Mouse (Mus musculus): Measurements from ENCODE around the gene Chd3. TPM values are rescaled to one million over a fixed set of nuclear protein-coding genes. Genes with fewer than 3 reads are reported as not detected.

Chd3 gene
- polyA plus RNA-seq, 1 experiment from 2014 or later, result 56.9 TPM

DNA sequence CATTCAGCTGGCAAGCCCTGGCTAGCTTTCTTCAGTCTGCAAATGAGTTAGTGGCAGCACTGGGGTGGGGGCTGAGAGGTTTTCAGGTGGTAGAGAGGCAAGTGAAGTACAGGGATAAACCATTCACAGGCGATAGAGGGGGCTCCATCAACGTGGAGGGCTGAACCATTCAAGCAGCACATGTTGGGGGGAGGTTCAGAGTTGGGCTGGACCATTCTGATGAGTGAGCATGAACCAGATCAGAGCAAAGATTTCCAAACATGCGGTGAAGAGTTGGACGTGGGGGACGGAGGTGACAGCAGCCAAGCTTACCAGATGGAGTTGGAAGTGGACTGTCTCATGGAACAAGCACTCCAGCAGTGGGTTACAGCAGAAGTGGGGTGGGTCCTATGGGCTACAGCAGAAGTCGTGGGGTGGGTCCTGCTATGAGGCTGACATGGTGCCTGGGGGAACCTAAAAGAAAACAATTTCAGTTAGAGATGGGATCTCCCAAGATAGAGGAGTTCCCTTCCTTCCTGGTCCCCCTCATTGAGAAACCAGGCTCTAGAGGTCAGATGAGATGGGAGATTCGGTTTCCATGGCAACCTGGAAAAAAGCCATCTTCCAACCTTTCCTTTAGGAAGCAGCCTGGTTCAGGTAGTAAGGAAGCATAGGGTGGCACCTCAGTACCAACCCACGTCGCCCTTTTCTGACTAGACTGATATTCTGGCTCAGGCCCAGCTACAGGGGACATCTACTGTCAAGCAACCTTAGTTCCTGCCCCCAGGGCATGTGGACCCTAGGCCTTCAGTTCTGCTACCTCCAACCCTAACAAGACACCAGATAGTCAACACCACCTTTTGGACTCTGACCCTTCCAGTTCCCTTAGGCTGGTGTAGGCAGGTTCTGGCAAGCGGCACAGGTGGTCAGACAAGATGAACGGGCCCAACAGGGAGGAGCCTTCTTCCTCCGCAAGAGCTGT is 44.3 kb upstream of the Chd3 start, which contains the start of gene Kdm6b:
Gene Kdm6b (minus strand): TSS at position 455 of the 961 bp plus-strand sequence.
- Histone ChIP-seq H3K4me3 (ENCODE audit: low read length) (peak within 1 kb of the TSS; percentile 66), H3K4me1 (replicated peaks; ENCODE audit: control insufficient read depth, insufficient read depth, low read length) (peaks cover 46% of the 10 kb centered on the region), H3K27me3 (ENCODE audit: control insufficient read depth, insufficient read depth, low read depth, low read length) (no peaks in the 10 kb centered on the region), H3K9ac (ENCODE audit: low read length) (peak within 1 kb of the TSS; percentile 83), H3K9me3 (ENCODE audit: control insufficient read depth, low read length) (no peaks in the 10 kb centered on the region), H3K36me3 (ENCODE audit: control insufficient read depth, insufficient read depth, low read length) (peaks cover 5% of the 10 kb centered on the region), H3K27ac (ENCODE audit: low read length) (peak within 1 kb of the TSS; percentile 99; the same call in 1 of the 2 replicates), H3K4me2 (ENCODE audit: low read depth, low read length) (peak within 1 kb of the TSS; percentile 96)
- 30% methylated on average over 12 of the region's 12 CpGs for WGBS
- no peak for ATAC-seq (ENCODE audit: low read depth)

DNA sequence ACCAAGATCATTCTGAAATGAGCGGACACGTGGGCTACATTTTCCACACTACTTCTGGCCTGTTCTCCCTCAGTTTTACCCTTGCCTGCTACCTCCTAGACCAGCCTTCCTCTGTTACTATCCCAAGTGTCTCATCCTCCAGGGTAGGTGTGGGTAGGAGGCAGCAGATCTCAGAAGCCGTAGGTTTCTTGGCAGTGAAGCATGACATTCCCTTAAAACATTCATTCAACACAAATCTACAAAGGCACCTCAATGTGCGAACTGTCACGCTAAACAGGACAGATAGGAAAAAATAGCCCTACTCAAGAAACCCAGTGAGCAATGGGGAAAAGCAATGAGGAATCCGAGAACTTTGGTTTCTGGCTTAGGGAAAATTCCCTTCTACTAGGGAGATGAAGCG is 43.3 kb upstream of the Chd3 start:
- no peak overlapping the region for H3K27ac ChIP-seq (ENCODE audit: low read length)
- no peaks in the 10 kb centered on the region for H3K27me3 ChIP-seq (ENCODE audit: control insufficient read depth, insufficient read depth, low read depth, low read length)
- 0 out of 2 replicates have a peak overlapping the region, but pooled peaks have one; percentile 33 for H3K9ac ChIP-seq (ENCODE audit: low read length)
- no peak overlapping the region for H3K4me3 ChIP-seq (ENCODE audit: low read length)
- ATAC-seq (ENCODE audit: low read depth), result no peak
- H3K9me3 ChIP-seq (ENCODE audit: control insufficient read depth, low read length), result no peaks in the 10 kb centered on the region
- H3K4me2 ChIP-seq (ENCODE audit: low read depth, low read length), result 0 out of 2 replicates have a peak overlapping the region, but pooled peaks have one; percentile 14
- peaks cover 8% of the 10 kb centered on the region for H3K36me3 ChIP-seq (ENCODE audit: control insufficient read depth, insufficient read depth, low read length)
- H3K4me1 ChIP-seq (replicated peaks; ENCODE audit: control insufficient read depth, insufficient read depth, low read length), result peaks cover 53% of the 10 kb centered on the region
- 64% methylated on average over 7 of the region's 7 CpGs for WGBS

DNA sequence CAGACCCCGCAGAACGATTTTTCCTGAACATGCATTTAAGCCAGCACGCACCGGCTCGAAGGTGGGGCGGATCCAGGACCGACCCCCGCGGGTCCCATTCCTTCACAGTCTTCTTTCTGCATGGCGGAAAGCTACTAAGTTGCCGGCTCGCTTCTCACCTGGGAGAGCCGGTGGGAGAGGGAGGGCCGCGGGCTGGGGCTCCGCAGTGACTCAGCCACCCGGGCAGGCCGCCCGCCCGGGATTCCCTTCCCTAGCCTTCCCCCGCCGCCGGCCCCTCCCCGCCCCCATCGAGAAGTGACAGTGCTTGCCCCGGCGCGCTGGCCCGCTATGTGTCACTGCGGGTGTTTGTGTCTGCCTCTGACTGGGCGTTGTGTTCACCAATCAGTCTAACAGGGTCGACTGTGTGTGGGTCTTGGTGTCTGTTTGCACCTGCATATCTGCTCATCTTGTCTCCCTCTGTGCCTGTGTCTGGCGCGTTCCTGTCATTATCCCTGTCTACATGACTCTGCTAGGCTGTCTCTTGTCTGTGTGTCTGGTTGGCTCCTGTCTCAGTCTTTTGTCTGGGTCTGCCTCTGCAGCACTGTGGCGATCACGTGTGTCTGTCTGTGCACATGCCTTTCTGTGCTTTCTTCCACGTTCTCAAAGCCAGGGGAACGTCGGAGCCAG is 42.5 kb upstream of the Chd3 start:
- peaks cover 46% of the 10 kb centered on the region for H3K4me1 ChIP-seq (replicated peaks; ENCODE audit: control insufficient read depth, insufficient read depth, low read length)

DNA sequence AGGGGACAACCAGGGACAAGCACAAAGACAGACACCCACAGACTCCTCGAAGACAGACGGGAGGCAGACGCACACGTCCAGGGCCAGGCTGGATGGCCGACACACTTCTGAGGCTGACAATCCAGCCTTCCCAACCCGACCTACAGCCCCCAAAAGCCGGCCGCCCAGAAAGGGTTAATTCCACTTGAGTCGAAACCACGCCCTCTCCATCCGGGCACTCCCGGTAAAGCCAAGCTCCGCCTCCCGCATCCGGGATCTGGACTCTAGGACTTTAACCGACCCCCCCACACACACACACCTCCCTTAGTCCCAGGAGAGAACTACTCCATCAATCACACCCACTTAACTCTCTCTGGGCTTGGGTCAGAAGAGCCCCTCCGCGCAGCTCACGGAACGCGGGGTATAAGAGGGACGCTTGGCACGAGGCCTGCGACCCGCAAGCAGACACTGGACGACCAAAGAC is 41.9 kb upstream of the Chd3 start:
- Histone ChIP-seq H3K27me3 (ENCODE audit: control insufficient read depth, insufficient read depth, low read depth, low read length) (no peaks in the 10 kb centered on the region), H3K4me1 (replicated peaks; ENCODE audit: control insufficient read depth, insufficient read depth, low read length) (peaks cover 44% of the 10 kb centered on the region), H3K4me3 (ENCODE audit: low read length) (peak overlapping the region; percentile 77), H3K9ac (ENCODE audit: low read length) (peak overlapping the region; percentile 93), H3K9me3 (ENCODE audit: control insufficient read depth, low read length) (no peaks in the 10 kb centered on the region), H3K36me3 (ENCODE audit: control insufficient read depth, insufficient read depth, low read length) (peaks cover 22% of the 10 kb centered on the region), H3K4me2 (ENCODE audit: low read depth, low read length) (peak overlapping the region; percentile 91), H3K27ac (ENCODE audit: low read length) (peak overlapping the region; percentile 96)
- peak; percentile 56 for ATAC-seq (ENCODE audit: low read depth)
- under 1% methylated on average over 26 of the region's 26 CpGs for WGBS

More for the DNA sequence above, 42.5 kb upstream of the Chd3 start:
- 2% methylated on average over 39 of the region's 39 CpGs for WGBS
- Histone ChIP-seq H3K9ac (ENCODE audit: low read length) (peak overlapping the region; percentile 93), H3K4me2 (ENCODE audit: low read depth, low read length) (peak overlapping the region; percentile 91), H3K27me3 (ENCODE audit: control insufficient read depth, insufficient read depth, low read depth, low read length) (no peaks in the 10 kb centered on the region), H3K27ac (ENCODE audit: low read length) (peak overlapping the region; percentile 96), H3K36me3 (ENCODE audit: control insufficient read depth, insufficient read depth, low read length) (peaks cover 17% of the 10 kb centered on the region), H3K4me3 (ENCODE audit: low read length) (peak overlapping the region; percentile 77), H3K9me3 (ENCODE audit: control insufficient read depth, low read length) (no peaks in the 10 kb centered on the region)
- peak; percentile 6 for ATAC-seq (ENCODE audit: low read depth)

DNA sequence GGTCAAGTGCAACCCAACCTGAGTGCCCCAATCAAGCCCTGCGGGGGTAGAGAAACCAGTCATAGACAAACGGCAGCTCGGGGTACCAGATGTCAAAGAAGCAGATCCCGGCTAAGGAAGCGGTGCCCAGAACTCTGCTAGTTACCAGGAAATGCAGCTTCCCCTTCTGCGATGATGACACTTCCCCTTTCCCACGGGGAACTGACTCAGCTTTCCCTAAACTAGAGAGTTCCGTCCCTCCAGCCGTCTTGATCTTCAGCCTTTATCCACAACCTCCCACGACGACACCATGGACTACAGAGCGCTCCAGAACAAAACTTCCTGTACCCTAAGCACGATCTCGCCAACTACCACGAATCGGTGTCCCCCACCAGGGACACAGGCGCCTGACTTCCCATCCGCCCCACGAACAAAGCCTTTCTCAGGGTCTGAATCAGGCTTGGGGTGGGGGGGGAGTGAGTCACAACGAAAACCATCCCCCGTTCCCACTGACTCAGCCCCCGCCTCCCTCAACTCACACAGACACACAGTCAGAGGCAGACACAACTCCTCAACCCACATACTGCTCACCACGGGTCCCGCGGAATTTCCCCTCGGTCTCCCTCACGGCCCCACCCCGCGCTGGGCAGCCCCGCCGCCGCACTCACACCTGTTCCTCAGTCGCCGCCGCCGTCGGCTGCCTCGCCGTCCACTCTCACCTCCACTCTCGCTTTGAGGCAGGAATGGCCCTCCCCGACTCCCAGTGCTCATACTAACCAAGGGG is 41.3 kb upstream of the Chd3 start:
- peak; percentile 12 for ATAC-seq (ENCODE audit: low read depth)
- peak overlapping the region; percentile 77 for H3K4me3 ChIP-seq (ENCODE audit: low read length)
- peaks cover 28% of the 10 kb centered on the region for H3K36me3 ChIP-seq (ENCODE audit: control insufficient read depth, insufficient read depth, low read length)
- H3K4me2 ChIP-seq (ENCODE audit: low read depth, low read length), result peak overlapping the region; percentile 91
- H3K27me3 ChIP-seq (ENCODE audit: control insufficient read depth, insufficient read depth, low read depth, low read length), result no peaks in the 10 kb centered on the region
- WGBS, result under 1% methylated on average over 41 of the region's 41 CpGs
- peaks cover 44% of the 10 kb centered on the region for H3K4me1 ChIP-seq (replicated peaks; ENCODE audit: control insufficient read depth, insufficient read depth, low read length)
- H3K9ac ChIP-seq (ENCODE audit: low read length), result peak overlapping the region; percentile 93
- peak overlapping the region; percentile 96 for H3K27ac ChIP-seq (ENCODE audit: low read length)
- H3K9me3 ChIP-seq (ENCODE audit: control insufficient read depth, low read length), result no peaks in the 10 kb centered on the region

DNA sequence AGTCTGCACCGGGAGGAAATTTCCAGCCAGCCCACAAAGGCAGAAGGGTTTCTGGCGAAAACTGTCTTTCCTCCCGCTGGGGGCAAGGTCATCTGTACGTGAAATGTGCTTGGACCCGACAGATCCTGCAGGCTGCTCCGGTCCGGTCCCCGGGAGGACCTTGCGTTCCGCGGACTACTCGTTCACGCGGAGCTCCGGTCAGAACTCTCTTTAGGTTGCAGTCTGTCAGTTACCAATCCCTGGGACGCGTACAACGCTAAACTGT is 40.8 kb upstream of the Chd3 start:
- Histone ChIP-seq H3K4me3 (ENCODE audit: low read length) (peak overlapping the region; percentile 77), H3K4me2 (ENCODE audit: low read depth, low read length) (peak overlapping the region; percentile 91), H3K9me3 (ENCODE audit: control insufficient read depth, low read length) (no peaks in the 10 kb centered on the region), H3K27me3 (ENCODE audit: control insufficient read depth, insufficient read depth, low read depth, low read length) (no peaks in the 10 kb centered on the region), H3K4me1 (replicated peaks; ENCODE audit: control insufficient read depth, insufficient read depth, low read length) (peaks cover 41% of the 10 kb centered on the region), H3K27ac (ENCODE audit: low read length) (peak overlapping the region; percentile 96), H3K9ac (ENCODE audit: low read length) (peak overlapping the region; percentile 93), H3K36me3 (ENCODE audit: control insufficient read depth, insufficient read depth, low read length) (peaks cover 31% of the 10 kb centered on the region)
- WGBS, result under 1% methylated on average over 18 of the region's 18 CpGs
- no peak for ATAC-seq (ENCODE audit: low read depth)

DNA sequence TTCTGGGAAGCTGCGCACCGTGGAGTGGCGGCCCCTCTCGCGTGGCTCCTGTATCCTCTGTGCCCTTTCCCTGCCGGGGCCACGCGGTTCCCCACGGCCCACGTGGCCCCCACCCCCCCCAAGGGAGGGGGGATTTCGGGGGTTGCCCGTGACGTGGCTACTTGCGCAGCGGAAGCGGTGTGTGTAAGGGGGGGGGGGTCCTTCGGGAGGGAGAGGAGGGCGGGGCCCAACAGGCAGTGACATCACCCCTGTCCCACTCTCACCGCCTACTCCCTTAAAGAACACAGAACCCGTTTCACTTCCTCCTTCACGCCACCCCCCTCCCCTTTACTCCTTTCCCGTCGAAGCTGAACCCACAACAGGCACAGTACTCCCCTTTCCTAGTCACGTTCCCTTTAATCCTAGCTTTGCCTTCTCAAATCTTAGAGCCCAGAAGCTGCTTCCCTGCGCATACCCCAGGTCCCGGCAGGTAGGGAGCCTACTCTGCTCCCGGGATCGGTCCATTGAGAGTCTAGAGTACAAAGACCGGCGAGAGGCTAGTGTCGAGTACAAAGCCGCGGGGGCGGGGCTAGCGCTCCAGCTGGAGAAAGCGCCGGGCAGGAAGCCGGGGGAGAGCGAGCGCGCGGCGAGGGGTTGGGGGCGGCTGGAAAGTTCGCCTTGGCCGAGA is 40.3 kb upstream of the Chd3 start:
- H3K4me2 ChIP-seq (ENCODE audit: low read depth, low read length), result peak overlapping the region; percentile 91
- under 1% methylated on average over 36 of the region's 46 CpGs for WGBS
- no peaks in the 10 kb centered on the region for H3K9me3 ChIP-seq (ENCODE audit: control insufficient read depth, low read length)
- peak overlapping the region; percentile 93 for H3K9ac ChIP-seq (ENCODE audit: low read length)
- peaks cover 37% of the 10 kb centered on the region for H3K4me1 ChIP-seq (replicated peaks; ENCODE audit: control insufficient read depth, insufficient read depth, low read length)
- peak; percentile 60 for ATAC-seq (ENCODE audit: low read depth)
- peak overlapping the region; percentile 77 for H3K4me3 ChIP-seq (ENCODE audit: low read length)
- peak overlapping the region; percentile 96 for H3K27ac ChIP-seq (ENCODE audit: low read length)
- H3K36me3 ChIP-seq (ENCODE audit: control insufficient read depth, insufficient read depth, low read length), result peaks cover 34% of the 10 kb centered on the region
- H3K27me3 ChIP-seq (ENCODE audit: control insufficient read depth, insufficient read depth, low read depth, low read length), result no peaks in the 10 kb centered on the region

DNA sequence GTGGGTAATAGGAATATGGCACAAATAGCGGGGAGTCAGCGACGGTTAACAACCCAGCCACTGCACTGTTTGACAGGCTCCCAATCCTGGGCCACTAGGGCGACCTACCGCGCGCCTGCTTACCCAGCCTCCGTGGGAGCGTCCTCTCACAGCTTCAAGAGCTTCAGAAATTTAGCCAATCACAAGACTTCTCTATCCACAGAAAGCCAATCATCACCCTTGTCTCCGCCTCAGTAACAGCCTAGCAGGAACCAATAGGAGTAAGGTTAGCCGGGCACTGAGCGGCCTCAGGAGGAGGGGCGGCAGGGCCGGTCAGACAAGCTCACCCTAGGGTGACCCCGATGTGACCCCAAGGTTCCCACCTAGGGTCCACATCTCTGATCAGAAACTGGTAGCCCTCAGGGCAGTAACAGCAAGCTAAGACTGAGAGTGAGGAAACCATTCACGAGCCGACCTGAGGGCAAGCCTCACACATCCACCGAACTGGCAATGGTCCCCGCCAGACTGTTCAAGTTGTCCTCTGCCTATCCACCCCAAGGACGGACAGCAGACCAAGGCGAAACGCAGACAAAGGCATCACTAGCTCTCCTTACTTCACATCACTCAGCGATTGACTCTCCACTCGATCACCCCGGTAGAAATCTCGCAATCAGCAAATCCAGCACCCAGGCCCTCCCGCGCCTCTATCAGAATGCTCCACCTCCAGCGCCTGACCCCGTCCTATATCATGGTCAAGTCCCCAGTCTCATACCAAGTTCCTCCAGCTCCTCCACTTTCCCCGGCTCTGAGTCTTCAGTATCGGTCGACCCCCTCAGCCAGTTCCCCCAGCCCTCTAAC is 39.6 kb upstream of the Chd3 start:
- H3K27me3 ChIP-seq (ENCODE audit: control insufficient read depth, insufficient read depth, low read depth, low read length), result no peaks in the 10 kb centered on the region
- no peaks in the 10 kb centered on the region for H3K9me3 ChIP-seq (ENCODE audit: control insufficient read depth, low read length)
- peak; percentile 68 for ATAC-seq (ENCODE audit: low read depth)
- H3K4me1 ChIP-seq (replicated peaks; ENCODE audit: control insufficient read depth, insufficient read depth, low read length), result peaks cover 29% of the 10 kb centered on the region
- H3K36me3 ChIP-seq (ENCODE audit: control insufficient read depth, insufficient read depth, low read length), result peaks cover 41% of the 10 kb centered on the region
- H3K9ac ChIP-seq (ENCODE audit: low read length), result peak overlapping the region; percentile 93
- peak overlapping the region; percentile 91 for H3K4me2 ChIP-seq (ENCODE audit: low read depth, low read length)
- peak overlapping the region; percentile 96 for H3K27ac ChIP-seq (ENCODE audit: low read length)
- H3K4me3 ChIP-seq (ENCODE audit: low read length), result peak overlapping the region; percentile 77
- 1% methylated on average over 33 of the region's 33 CpGs for WGBS
